Mouse (Mus musculus) intestine, embryonic 15.5 days (tissue): ENCODE measurements around the gene Nanp. TPM values are rescaled to one million over a fixed set of nuclear protein-coding genes. Genes with fewer than 3 reads are reported as not detected.

Source experiments
- ATAC-seq: fragments of 200-750 bp; cut with Nextera tagmentation; 2 replicates; pipeline ENCODE4 v1.8.0; 2017; ENCODE audit warnings: moderate TSS enrichment, moderate library complexity
- H3K27ac ChIP-seq: fragments of 300-500 bp; sonication (generic); 2 replicates; pipeline ENCODE4 v1.5.1; 2015; ENCODE audit warnings: mild to moderate bottlenecking, inconsistent platforms
- H3K27me3 ChIP-seq: fragments of 300-500 bp; sonication (generic); replicated peaks from 2 replicates; pipeline ENCODE4 v1.6.1; 2015; ENCODE audit warnings: inconsistent platforms
- H3K36me3 ChIP-seq: fragments of 300-500 bp; sonication (generic); 2 replicates; pipeline ENCODE4 v1.6.1; 2015; ENCODE audit warnings: inconsistent platforms
- H3K4me1 ChIP-seq: fragments of 300-500 bp; sonication (generic); replicated peaks from 2 replicates; pipeline ENCODE4 v1.6.1; 2015; ENCODE audit warnings: inconsistent platforms
- H3K4me2 ChIP-seq: fragments of 300-500 bp; sonication (generic); replicated peaks from 2 replicates; pipeline ENCODE4 v1.6.1; 2015; ENCODE audit warnings: mild to moderate bottlenecking, inconsistent platforms
- H3K4me3 ChIP-seq: fragments of 300-500 bp; sonication (generic); replicated peaks from 2 replicates; pipeline ENCODE4 v1.5.1; 2015; ENCODE audit warnings: inconsistent platforms
- H3K9ac ChIP-seq: fragments of 300-500 bp; sonication (generic); 2 replicates; pipeline ENCODE4 v1.6.1; 2015; ENCODE audit warnings: inconsistent platforms
- H3K9me3 ChIP-seq: fragments of 300-500 bp; sonication (generic); 2 replicates; pipeline ENCODE4 v1.6.1; 2016; ENCODE audit warnings: inconsistent platforms
- WGBS: fragments of 180-500 bp; shearing (Covaris S2); methylation state at CpG from one replicate; pipeline ENCODE4 v1.1.7; 2015; 5-methylcytosine and 5-hydroxymethylcytosine counted together
- polyA plus RNA-seq: library from polyadenylated mRNA; unstranded; fragments of >200 nt; fragmentation: Nextera tagmentation; extraction: Ambion mirVana; gene quantifications from 2 replicates; pipeline ENCODE4 v1.2.1, GENCODE M21; 2015

The Nanp gene
- polyA plus RNA-seq, 1 experiment from 2014 or later: 61.2 TPM

DNA sequence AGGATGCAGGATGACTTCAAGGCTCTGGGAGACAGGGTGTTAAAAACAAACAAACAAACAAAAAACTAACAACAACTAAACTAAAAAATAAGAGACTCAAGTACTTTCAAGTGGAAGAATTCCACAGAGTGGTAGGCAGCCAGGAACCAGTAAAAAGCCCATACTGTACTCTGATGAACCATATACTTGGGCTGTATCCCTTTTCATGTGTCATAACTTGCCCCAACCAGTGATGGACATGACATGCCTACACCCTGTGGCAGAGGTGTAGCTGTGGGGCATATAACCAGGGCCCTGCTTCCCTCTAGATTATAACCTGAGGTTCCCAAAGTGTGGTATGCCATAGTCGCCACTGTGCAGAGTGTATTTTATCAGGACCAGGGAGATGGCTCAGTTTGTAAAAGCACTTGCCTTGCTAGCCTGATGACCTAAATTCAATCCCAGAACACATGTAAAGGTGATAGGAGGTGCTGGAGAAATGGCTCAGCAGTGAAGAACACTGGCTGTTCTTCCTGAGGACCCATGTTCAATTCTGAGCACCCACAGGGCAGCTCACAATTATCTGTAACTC, 29.6 kb downstream of the Nanp start:
- 85% methylated on average over 1 of the region's 1 CpGs for WGBS
- no peaks in the 10 kb centered on the region for H3K27me3 ChIP-seq
- no peak overlapping the region for H3K27ac ChIP-seq
- H3K4me2 ChIP-seq: peak overlapping the region; percentile 95
- no peaks in the 10 kb centered on the region for H3K9me3 ChIP-seq
- peak overlapping the region; percentile 89; the same call in 1 of the 2 replicates for H3K9ac ChIP-seq
- no peaks in the 10 kb centered on the region for H3K36me3 ChIP-seq
- H3K4me3 ChIP-seq: peak overlapping the region; percentile 79
- ATAC-seq: peak; percentile 68
- H3K4me1 ChIP-seq: 0 out of 2 replicates have a peak, but pooled peaks cover 4% of the 10 kb centered on the region

DNA sequence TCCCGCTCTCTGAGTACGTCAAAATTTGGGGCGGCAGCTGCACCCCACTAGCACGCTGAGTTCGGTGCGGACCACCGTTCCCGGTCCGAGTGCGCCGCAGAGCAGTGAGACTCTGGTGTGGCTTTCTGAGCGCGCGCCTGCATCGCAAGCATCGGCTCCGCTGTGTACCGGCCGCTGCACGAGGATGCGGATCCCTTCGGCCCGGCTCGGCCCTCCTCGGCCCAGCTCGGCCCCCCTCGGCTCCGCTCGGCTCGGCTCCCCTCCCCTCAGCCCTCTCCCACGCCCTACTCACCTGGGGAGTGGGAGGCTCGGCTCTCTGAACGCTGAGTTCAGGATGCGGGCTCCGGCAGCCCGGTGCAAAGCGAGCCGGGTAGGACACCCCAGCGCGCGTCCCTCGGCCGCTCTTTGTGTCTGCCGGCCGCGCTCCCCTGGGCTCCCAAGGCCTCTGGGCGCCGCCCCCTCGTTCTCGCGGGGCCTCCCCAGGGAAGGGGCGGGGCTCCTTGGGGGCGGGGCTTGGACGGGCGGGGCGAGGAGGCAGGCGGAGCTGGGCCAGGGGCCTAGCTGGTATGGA, 30.2 kb downstream of the Nanp start:
- 0 out of 2 replicates have a peak, but pooled peaks cover 4% of the 10 kb centered on the region for H3K4me1 ChIP-seq
- H3K4me3 ChIP-seq: peak overlapping the region; percentile 79
- H3K36me3 ChIP-seq: no peaks in the 10 kb centered on the region
- H3K9me3 ChIP-seq: no peaks in the 10 kb centered on the region
- peak; percentile 96 for ATAC-seq
- H3K27ac ChIP-seq: peak overlapping the region; percentile 67
- under 1% methylated on average over 57 of the region's 57 CpGs for WGBS
- peak overlapping the region; percentile 89 for H3K9ac ChIP-seq
- H3K27me3 ChIP-seq: no peaks in the 10 kb centered on the region
- peak overlapping the region; percentile 95 for H3K4me2 ChIP-seq

DNA sequence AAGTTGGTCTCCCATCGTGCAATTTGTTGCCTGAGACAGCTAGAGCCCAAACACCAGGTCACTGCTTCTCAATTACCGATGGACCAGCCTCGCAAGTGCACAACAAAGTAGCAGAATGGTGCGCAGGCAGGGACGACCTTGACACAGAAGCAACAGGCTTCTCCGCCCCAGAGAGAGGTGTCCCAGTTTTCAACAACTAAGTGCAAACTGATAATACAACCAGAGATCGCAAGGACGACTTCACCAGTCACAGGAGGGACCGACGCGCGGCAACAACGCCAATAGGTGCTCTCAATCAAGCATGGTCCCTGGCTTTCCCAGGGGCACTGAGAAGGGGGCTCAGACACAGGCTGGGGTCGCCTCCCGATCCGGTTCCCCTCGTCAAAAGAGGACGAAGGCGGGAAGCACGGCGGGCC, 30.7 kb downstream of the Nanp start:
- H3K4me2 ChIP-seq: peak overlapping the region; percentile 95
- under 1% methylated on average over 21 of the region's 21 CpGs for WGBS
- H3K27me3 ChIP-seq: no peaks in the 10 kb centered on the region
- H3K4me1 ChIP-seq: 0 out of 2 replicates have a peak, but pooled peaks cover 4% of the 10 kb centered on the region
- peak overlapping the region; percentile 89 for H3K9ac ChIP-seq
- no peaks in the 10 kb centered on the region for H3K9me3 ChIP-seq
- peak overlapping the region; percentile 79 for H3K4me3 ChIP-seq
- H3K27ac ChIP-seq: peak overlapping the region; percentile 67; the same call in 1 of the 2 replicates
- ATAC-seq: peak; percentile 55
- H3K36me3 ChIP-seq: no peaks in the 10 kb centered on the region

DNA sequence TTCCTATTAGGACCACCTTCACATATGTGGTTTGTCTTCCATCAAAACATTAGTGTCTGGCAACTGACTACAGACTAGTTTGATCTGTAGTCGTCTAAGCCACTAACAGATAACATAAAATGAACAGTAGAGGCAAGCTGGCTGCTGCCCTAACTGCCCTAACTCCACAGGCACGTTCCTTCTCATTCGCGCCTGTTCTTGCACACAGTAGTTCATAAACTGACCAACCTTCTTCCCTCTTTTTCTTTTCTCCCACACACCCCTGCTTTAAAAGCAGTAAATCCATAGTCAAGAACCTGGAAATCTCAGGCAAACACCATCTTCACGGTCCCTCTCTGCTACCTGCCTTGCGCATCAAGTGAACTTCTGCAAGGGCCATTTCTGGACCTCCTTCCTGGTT, 31.2 kb downstream of the Nanp start:
- peak overlapping the region; percentile 89; the same call in 1 of the 2 replicates for H3K9ac ChIP-seq
- no peak for ATAC-seq
- peak overlapping the region; percentile 79 for H3K4me3 ChIP-seq
- no peak overlapping the region for H3K27ac ChIP-seq
- H3K4me1 ChIP-seq: 0 out of 2 replicates have a peak, but pooled peaks cover 4% of the 10 kb centered on the region
- no peaks in the 10 kb centered on the region for H3K36me3 ChIP-seq
- H3K4me2 ChIP-seq: peak overlapping the region; percentile 95
- no peaks in the 10 kb centered on the region for H3K9me3 ChIP-seq
- no peaks in the 10 kb centered on the region for H3K27me3 ChIP-seq
- WGBS: 39% methylated on average over 6 of the region's 6 CpGs

DNA sequence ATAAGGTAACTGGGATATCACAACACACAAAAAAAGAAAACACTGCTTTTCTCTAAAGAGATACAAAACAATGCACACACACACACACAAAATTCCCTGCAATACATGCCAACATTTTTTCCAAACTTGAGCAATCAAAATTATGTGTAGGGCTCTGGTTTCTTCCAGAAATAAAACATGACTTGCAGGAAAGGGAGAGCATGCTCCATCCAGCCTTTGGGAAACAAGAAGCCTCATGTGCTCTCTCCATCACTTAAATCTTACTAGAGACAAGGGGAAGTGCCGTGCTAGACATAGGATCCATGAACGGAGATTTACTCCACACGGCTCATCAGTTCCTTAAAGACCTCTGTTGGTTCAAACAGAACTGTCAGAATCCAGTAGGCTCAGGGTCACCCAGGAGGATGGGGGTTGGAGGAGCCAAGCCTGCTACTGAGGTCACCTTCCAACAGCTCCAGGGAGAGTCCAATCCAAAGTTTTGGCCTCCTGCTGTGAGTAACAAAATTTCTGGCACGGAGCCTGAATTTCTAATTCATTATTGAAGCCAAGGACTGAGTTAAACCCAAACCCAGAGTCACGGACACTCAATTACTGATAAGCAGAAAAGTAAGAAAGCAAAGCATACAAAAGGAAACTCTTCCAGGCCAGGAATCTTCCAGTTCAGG, 32.8 kb downstream of the Nanp start:
- no peaks in the 10 kb centered on the region for H3K36me3 ChIP-seq
- H3K4me2 ChIP-seq: no peak overlapping the region
- H3K27ac ChIP-seq: no peak overlapping the region
- H3K9me3 ChIP-seq: no peaks in the 10 kb centered on the region
- 81% methylated on average over 5 of the region's 5 CpGs for WGBS
- ATAC-seq: no peak
- no peak overlapping the region for H3K9ac ChIP-seq
- no peaks in the 10 kb centered on the region for H3K27me3 ChIP-seq
- H3K4me1 ChIP-seq: 0 out of 2 replicates have a peak, but pooled peaks cover 4% of the 10 kb centered on the region
- H3K4me3 ChIP-seq: no peak overlapping the region

DNA sequence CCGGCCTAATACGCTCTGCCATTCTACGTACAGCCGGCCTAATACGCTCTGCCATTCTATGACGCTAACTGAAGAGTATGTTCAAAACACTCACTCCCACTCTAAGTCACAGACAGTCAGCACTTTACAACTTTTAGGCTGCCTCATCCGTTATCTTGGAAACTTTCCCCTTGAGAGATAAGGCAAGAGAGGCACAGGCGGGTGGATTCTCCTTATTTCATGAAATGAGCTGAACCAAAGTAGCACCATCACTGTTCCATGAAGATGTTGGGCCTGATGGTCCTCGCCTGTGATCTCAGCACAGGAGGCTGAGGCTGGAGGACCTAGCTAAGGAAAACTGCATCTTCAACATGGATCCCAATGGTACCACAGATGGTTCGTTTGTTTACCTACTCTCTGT, 34.8 kb downstream of the Nanp start:
- Histone ChIP-seq H3K27me3 (no peaks in the 10 kb centered on the region), H3K27ac (no peak overlapping the region), H3K4me1 (peaks cover 4% of the 10 kb centered on the region), H3K4me2 (no peak overlapping the region), H3K9me3 (no peaks in the 10 kb centered on the region), H3K36me3 (no peaks in the 10 kb centered on the region), H3K9ac (no peak overlapping the region), H3K4me3 (no peak overlapping the region)
- no peak for ATAC-seq
- WGBS: 85% methylated on average over 10 of the region's 10 CpGs

DNA sequence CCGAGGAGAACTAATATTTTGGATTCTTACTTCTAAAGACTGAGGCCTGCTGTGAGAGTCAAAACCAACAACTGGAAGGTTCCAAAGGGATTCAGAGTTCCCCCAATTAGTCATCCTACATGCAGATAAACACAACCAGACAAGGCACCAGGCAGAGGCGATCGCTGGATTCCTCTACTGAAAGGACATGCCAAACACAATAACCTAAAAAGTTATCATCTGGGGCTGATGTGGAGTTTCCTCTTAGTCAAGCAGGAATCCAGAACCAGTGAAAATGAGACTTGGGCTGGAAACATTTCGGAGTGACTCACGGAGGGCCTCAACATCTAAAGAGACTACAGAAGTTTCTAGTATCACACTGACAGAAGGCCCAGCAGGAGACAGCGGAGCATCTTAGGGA, 35.4 kb downstream of the Nanp start:
- no peak overlapping the region for H3K9ac ChIP-seq
- H3K27me3 ChIP-seq: no peaks in the 10 kb centered on the region
- H3K4me1 ChIP-seq: peaks cover 10% of the 10 kb centered on the region
- 61% methylated on average over 6 of the region's 6 CpGs for WGBS
- no peak overlapping the region for H3K4me3 ChIP-seq
- ATAC-seq: no peak
- H3K36me3 ChIP-seq: no peaks in the 10 kb centered on the region
- H3K27ac ChIP-seq: no peak overlapping the region
- H3K4me2 ChIP-seq: no peak overlapping the region
- no peaks in the 10 kb centered on the region for H3K9me3 ChIP-seq

DNA sequence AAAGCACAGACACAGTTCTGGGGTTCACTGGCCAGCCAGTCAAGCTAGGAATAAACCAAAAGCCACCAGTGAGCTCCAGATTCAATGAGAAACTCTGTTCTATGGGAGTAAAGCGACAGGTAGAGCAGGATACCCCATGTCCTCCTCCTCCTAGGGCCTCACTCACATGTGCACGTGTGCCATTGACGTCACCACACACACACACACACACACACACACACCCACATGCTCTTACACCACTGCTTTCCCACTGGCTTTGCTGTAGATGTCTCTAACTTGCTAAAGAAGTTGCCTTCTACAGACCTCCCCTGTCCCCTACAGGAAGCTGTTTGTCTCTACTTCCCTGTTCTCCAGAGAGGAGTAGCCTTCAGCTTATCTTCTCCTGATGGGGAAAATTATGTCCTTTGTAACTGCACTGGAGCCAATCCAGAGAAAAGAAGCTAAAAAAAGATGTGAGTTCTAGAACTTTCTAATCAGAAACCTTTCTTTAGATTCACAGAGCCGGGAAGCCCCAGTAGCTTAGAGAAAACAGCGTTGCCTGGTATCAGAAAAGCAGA, 37.5 kb downstream of the Nanp start:
- Histone ChIP-seq H3K9me3 (no peaks in the 10 kb centered on the region), H3K4me3 (no peak overlapping the region), H3K27me3 (no peaks in the 10 kb centered on the region), H3K27ac (no peak overlapping the region), H3K9ac (no peak overlapping the region), H3K36me3 (no peaks in the 10 kb centered on the region), H3K4me1 (peaks cover 9% of the 10 kb centered on the region), H3K4me2 (no peak overlapping the region)
- ATAC-seq: no peak
- whole genome bisulfite sequencing: 77% methylated on average over 5 of the region's 5 CpGs

DNA sequence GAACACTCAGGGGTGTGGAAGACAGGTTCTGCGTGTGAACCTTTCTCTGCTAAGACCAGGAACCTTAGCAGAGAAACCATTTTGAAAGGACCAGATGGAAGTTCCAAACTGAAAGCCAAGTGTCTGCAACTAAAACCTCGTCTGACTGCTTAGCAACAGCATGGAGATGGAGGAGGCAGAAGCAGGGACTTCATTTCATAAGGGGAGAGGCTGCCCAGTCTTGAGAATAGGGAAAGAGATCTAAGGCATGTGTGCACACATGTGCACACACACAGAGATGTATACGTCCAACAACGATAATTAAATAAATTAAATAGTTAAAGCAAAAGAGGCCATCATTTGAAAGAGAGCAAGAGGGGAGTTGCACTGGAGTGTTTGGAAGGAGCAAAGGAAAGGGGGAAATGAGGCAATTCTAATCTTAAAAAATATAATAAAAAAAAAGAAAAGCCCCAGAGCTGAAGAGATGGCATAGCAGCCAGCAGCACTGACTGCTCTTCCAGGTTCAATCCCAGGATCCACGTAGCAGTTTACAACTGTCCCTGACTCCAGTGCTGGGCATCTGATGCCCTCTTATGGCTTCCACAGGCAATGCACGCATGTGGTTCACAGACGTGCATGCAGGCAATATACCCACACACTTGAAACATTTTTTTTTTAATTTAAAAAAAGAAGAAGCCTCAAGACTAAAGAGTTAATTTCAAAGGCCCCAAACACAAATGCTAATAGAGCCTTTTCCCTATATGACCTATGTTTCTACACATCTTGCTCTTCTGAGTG, 38.6 kb downstream of the Nanp start:
- peaks cover 9% of the 10 kb centered on the region for H3K4me1 ChIP-seq
- no peak overlapping the region for H3K4me2 ChIP-seq
- H3K9me3 ChIP-seq: no peaks in the 10 kb centered on the region
- peak; percentile 72 for ATAC-seq
- no peaks in the 10 kb centered on the region for H3K27me3 ChIP-seq
- no peak overlapping the region for H3K27ac ChIP-seq
- H3K4me3 ChIP-seq: no peak overlapping the region
- H3K36me3 ChIP-seq: no peaks in the 10 kb centered on the region
- no peak overlapping the region for H3K9ac ChIP-seq
- 48% methylated on average over 7 of the region's 7 CpGs for WGBS

DNA sequence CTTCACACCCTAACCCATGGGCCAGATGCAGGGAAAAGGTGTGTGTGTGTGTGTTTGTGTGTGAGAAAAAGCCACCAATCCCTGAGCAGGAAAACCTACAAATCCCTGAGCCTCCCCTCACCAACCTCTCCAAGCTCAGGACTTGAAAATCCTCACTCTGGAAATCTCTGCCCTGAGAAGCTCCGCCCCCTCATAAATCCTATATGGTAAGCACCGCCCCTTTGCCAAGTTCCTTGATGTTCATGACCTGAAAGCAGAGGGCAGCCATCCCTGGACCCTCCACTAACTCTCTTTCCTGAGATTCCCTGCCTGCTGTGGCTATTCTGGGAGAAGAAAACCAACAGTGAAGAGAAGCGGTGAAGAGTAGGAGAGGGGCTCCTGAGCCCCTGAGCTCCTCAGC, 40.2 kb downstream of the Nanp start:
- 52% methylated on average over 3 of the region's 3 CpGs for WGBS
- H3K9me3 ChIP-seq: no peaks in the 10 kb centered on the region
- H3K4me1 ChIP-seq: peaks cover 9% of the 10 kb centered on the region
- no peaks in the 10 kb centered on the region for H3K27me3 ChIP-seq
- no peak overlapping the region for H3K27ac ChIP-seq
- ATAC-seq: peak; percentile 60
- H3K4me3 ChIP-seq: no peak overlapping the region
- no peak overlapping the region for H3K4me2 ChIP-seq
- no peak overlapping the region for H3K9ac ChIP-seq
- no peaks in the 10 kb centered on the region for H3K36me3 ChIP-seq

DNA sequence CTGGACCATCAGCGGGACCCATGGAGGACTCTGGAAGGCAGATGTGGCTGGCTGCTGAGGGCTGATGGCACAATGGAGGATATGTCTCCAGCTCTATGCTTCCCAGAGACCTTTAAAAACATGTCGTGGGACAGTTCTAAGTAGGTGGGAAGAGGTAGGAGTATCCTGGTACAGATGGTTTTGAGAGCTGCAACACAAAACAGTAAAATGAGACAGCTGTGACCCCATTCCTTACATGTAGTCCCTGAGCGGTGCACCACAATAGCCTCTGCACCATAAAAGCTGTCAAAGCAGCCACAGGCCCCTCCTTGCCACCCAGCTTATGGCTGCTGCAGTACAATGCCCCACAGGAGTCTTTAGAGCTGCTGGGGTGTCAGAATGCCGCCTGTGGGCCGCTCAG, 41.6 kb downstream of the Nanp start:
- Histone ChIP-seq H3K4me1 (peaks cover 9% of the 10 kb centered on the region), H3K4me3 (no peak overlapping the region), H3K36me3 (no peaks in the 10 kb centered on the region), H3K27me3 (no peaks in the 10 kb centered on the region), H3K27ac (no peak overlapping the region), H3K9ac (no peak overlapping the region), H3K4me2 (no peak overlapping the region), H3K9me3 (no peaks in the 10 kb centered on the region)
- ATAC-seq: no peak
- WGBS: 67% methylated on average over 5 of the region's 5 CpGs

DNA sequence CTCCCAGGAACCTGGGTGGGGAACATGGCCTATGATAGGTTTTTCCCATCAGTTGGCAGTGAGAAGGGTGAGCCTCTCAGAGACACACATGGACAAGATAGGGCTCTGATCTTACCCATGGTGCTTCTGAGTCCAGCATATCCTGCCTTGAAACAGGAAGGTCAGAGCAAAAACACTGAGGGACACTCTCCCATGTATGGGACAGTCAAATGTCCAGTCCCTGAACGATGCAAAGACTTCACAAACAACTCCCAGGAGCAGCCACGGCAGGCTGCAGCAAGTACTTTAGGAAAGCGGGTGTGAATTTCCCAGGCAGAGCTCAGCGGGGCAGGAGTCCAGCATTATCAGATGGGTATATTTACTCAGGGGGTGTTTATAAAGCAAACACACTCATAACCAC, 43.9 kb downstream of the Nanp start:
- 72% methylated on average over 4 of the region's 4 CpGs for WGBS
- H3K4me2 ChIP-seq: no peak overlapping the region
- H3K9ac ChIP-seq: no peak overlapping the region
- no peak for ATAC-seq
- no peak overlapping the region for H3K27ac ChIP-seq
- H3K36me3 ChIP-seq: no peaks in the 10 kb centered on the region
- H3K4me1 ChIP-seq: peaks cover 9% of the 10 kb centered on the region
- H3K27me3 ChIP-seq: no peaks in the 10 kb centered on the region
- H3K9me3 ChIP-seq: no peaks in the 10 kb centered on the region
- no peak overlapping the region for H3K4me3 ChIP-seq
